Mouse (Mus musculus): ENCODE data around the gene Specc1. TPM values are rescaled to one million over a fixed set of nuclear protein-coding genes. Genes with fewer than 3 reads are reported as not detected.

The Specc1 gene
- total RNA-seq, 2 experiments from 2014 or later = 85.8 to 91.6 TPM

DNA sequence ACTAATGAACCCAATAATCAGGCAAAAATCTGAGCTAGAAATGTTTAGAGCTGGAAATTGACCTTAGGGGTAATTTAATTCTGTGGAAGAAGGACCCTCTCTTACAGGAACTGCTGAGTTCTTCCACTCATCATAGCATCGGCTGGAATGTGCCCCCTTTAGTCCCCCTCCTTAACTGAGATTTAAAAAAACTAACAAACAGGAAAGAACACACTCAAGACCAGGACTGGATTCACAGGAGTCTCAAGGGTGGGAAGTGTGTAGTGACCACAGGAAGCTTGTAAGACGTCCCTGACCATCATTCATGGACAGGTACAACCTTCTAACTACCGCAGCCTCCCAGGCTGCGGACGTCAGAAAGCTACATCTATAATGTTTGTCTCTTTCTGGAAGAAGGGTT, 314.3 kb downstream of the Specc1 start:
- no peak for DNase-seq (ENCODE audit: low spot score in 2 of 2)
- no peak for TF ChIP-seq CTCF (conservative IDR thresholded peaks at IDR 0.05)
- H3K4me3 ChIP-seq = no peak overlapping the region

More for the DNA sequence above, 314.3 kb downstream of the Specc1 start:
- no peak overlapping the region for H3K27ac ChIP-seq

Other genes starting within 250 kb of the Specc1 start
- under 1 TPM; 0.31 to 0.47 TPM for gene Slc5a10, start 235.9 kb upstream of the Specc1 start, total RNA-seq (2021)
- gene Prpsap2, start 194.7 kb upstream of the Specc1 start, total RNA-seq (2021) = 10 to 100 TPM; 50.8 to 51.0 TPM
- gene Ulk2, start 101.7 kb upstream of the Specc1 start, total RNA-seq (2021) = 10 to 100 TPM; 71.2 to 74.3 TPM
- gene Akap10, start 26.5 kb upstream of the Specc1 start, total RNA-seq (2021) = 10 to 100 TPM; 32.7 to 37.0 TPM